Mouse (Mus musculus): ENCODE data around the gene Zcchc14.

GRCm38 (mm10) chr8:121688496-121688895, 35.8 kb upstream of the Zcchc14 start:
- TF ChIP-seq CTCF (IDR thresholded peaks at IDR 0.05; ENCODE audit: extremely low read depth, insufficient read depth, low read length): no peak
- TF ChIP-seq POLR2A (IDR thresholded peaks at IDR 0.05; ENCODE audit: extremely low read depth, insufficient read depth, low read length): no peak

Measured in cortical plate, adult 2 months (tissue).